In the genomic region with DNA sequence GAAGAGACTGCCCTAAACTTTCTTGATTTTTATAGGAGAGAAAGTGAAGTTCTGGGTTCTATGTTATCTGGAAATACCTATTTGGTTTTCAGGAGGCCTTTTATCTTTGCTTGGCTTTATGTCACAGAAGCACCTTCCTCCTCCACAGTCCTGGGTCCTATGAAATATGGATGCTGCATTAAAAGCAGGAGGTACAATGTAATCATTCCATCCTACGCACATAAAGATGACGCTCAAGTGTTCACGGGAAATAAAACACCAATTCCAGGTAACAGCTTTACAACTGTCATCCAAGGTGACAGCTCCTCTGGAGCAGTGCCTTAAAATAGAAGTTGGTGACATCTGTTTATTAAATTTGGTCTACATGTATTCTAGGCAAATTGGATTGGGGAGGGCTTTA, we compare ENCODE assay signal across 16 mouse cellular contexts.
"Had no signal": no experiment of that assay in that cellular context is flagged by ENCODE, and none has a peak within 500 bp of the region (broad histone marks: within the 10 kb centered on the region; RNA-seq: fewer than 3 reads in every experiment).

No protein-coding gene starts in this region.

- H3K36me3 ChIP-seq: limb, embryonic 12.5 days; liver, embryonic 13.5 days; lung, embryonic 15.5 days had no signal

- H3K27me3 ChIP-seq: limb, embryonic 12.5 days; liver, embryonic 13.5 days; lung, embryonic 15.5 days; megakaryocyte, embryonic 14.5 days had no signal

- H3K4me3 ChIP-seq: limb, embryonic 12.5 days; liver, embryonic 13.5 days; lung, embryonic 15.5 days; megakaryocyte, embryonic 14.5 days had no signal

- DNase-seq: kidney, adult 9 months; kidney, postnatal 36 days; layer of hippocampus, adult 9-11 months; layer of hippocampus, postnatal 36 days; liver; liver, embryonic 13.5 days; liver, postnatal 0 days; lung, postnatal 14 days; retina, postnatal 1 day; thymus, postnatal 36 days had no signal

- H3K4me2 ChIP-seq: limb, embryonic 12.5 days; liver, embryonic 13.5 days; lung, embryonic 15.5 days had no signal

- H3K4me1 ChIP-seq: liver, embryonic 13.5 days; lung, embryonic 15.5 days; megakaryocyte, embryonic 14.5 days had no signal

- H3K9ac ChIP-seq: limb, embryonic 12.5 days; liver, embryonic 13.5 days; liver, postnatal 0 days; lung, embryonic 15.5 days had no signal

- ATAC-seq: intestine, postnatal 0 days; liver, postnatal 0 days had no signal

- H3K9me3 ChIP-seq: limb, embryonic 12.5 days; liver, embryonic 13.5 days; lung, embryonic 15.5 days; megakaryocyte, embryonic 14.5 days had no signal

- H3K27ac ChIP-seq: kidney, postnatal 0 days; limb, embryonic 12.5 days; liver, embryonic 13.5 days; lung, embryonic 15.5 days; macrophage had no signal
